Mouse (Mus musculus) WW6 (cell line): ENCODE results near the gene Ipmk.

ENCODE experiments used
- DNase-seq: peaks from one replicate; pipeline ENCODE4 v3.0.0-alpha.2; 2013; ENCODE audit warnings: low read depth, low spot score

Gene Ipmk

DNA sequence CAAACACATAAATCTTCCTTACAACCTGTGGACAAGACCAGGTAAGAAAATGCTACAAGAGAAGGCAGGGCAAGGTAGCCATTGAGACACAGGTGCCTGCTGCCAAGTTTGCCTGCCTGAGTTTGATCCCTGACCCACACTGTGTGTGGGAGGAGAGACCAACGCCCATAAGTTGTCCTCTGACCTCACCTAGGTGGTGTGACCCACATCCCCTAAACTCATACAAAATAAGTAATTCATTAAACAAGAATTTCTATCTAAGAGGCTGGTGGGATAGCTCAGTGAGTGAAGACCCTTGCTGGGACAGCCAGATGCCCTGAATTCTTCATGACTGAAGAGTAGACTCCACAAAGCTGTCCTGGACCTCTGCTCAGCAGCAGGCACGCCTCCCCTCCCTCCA, 7.4 kb upstream of the Ipmk start:
- DNase-seq, result no peak

DNA sequence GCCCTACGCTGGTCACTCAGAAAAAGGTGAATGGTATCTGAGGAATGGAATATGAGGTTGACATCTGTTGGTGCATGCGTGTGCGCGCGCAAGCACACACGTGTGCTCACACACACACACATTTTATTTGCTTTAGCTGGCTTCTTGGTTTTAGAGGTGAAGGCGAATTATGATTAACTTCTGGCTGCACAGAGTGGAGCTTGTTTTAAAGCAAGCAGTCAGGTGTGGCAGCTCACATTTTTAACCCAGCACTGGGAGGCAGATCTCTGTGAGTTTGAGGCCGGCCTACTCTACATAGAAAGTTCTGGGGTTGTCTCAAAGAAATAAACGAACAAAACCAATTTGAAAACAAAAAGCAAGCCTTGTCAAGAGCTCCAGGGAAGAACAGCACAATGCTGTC, 6.3 kb upstream of the Ipmk start:
- no peak for DNase-seq

DNA sequence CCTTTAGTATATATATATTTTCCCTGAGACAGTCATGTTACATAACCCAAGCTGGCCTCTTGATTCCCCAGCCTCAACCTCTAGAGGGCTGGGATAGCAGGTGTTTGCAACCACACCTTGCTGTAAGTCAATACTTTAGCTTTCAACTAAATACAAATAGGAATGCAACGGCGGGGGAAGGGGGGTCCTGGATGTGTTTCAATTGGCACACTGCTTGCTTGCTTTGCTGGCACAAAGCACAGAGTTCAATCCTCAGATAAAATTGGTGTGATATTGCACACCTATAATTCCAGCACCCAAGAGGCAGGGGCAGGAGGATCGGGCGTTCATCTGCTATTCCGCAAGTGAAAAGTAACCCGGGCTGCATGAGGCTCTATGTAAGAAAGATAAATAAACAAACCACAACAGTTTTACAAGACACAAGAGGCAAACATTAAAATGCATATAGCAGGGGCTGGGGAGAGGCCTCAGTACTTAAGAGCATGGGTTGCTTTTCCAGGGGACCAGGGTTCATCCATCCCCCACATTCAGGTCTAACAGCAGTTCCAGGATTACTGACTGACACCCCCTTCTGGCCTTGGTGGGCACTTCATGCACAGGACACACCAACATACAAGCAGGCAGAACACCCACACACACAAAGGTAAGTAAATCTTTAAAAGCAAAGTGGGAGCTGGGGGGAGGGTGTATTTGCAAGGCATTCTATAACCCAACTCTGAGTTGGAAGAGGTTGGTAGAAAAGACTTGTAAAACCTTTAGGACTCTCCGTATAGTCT, 5.3 kb upstream of the Ipmk start:
- DNase-seq, result no peak

DNA sequence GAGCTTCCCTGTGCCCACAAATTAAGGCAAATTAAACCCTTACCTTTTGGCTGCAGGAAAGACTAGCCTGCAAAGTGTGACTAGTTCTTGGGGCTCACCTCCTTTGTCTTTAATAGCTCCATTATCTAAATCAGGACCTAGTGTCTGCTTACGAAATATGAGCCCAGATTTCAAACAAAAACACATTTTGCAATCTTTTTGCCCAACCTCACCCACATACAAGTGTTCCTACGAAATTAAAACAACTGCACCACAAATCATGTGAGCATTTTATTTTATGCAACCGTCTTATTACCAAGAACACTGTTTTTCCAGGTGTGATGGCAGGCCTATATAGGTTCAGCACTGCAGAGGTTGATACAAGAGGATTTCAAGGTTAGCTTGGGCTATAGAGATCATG, 4.4 kb upstream of the Ipmk start:
- DNase-seq, result no peak

DNA sequence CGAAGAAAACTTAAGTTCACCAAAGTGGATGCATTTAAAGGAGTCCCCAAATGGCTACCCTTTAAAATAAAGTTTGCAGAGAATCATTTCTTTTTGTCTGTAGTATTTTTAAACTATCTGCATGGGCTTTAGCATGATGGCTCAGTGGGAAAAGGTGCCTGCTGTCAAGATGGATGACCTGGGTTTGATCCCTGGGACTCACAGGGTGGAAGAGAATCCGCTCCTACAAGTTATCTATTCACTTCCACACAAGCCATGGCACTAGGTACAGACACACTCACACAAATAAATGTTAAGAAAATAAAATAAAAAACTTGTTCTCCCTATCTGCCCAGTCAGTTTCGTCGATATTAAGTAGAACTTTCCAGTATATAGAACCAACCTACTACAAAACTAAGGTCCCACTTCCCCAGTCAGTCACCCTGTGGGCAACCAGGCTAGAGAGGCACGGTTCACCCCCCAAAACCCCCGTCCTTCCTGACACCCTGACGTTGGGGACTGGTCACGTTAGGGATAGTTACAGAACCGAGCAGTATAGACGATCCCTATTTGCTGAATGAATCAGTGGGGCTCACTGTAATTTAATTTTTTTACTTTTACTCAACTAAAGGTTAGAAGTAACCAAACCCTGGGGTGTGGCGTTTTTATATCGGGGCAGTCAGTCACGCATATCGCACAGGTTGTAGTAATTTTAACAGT, 3.8 kb upstream of the Ipmk start:
- no peak for DNase-seq

DNA sequence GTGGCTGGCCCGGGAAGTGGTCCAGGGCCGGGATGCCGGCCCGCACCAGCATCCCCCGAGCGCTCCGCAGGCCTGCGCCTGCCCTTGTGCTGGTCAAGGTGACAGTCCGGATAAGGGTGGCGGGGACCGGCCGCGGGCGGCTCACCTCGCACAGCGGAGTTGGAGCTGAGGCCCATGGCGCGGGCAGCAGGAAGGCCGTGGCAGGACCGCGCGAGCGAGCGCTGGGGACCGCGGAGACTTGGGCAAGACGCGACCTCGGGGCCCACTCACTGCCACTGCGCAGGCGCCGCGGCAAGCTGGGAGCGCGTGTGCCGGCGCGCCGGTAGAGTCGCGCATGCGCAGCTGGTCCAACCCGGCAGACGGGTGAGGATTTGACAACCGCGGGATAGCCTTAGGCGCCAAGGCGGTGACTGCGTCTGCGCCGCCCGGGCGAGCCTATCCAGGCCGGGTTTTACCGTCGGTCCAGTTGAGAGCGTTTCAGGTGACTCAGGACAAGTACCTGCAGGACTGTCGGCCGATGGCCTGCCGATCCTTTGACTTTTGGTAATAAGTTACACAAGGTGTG, 2.9 kb upstream of the Ipmk start, which contains the start of gene Cisd1:
Cisd1 (minus strand) TSS at position 376 of the 565 bp plus-strand sequence.
- peak; percentile 89 for DNase-seq

DNA sequence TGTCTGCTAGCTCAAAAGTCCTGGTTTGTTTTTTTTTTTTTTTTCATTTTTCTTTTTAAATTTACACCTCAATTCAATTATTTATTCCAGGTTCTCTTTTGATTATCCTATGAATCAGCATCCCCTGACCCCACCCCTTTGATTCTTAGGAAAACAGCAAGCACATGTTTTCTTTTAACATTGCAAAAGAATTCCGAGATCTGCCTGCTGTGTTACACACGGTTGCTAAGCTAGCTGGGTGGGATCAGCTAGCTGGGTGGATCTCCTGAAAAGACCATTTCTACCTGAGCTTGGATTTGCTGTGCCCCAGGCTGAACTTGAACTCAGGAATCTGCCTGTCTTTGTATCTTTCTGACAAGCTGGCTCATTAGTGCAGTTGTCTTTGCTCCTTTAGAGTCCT, 1.5 kb upstream of the Ipmk start:
- DNase-seq, result no peak

DNA sequence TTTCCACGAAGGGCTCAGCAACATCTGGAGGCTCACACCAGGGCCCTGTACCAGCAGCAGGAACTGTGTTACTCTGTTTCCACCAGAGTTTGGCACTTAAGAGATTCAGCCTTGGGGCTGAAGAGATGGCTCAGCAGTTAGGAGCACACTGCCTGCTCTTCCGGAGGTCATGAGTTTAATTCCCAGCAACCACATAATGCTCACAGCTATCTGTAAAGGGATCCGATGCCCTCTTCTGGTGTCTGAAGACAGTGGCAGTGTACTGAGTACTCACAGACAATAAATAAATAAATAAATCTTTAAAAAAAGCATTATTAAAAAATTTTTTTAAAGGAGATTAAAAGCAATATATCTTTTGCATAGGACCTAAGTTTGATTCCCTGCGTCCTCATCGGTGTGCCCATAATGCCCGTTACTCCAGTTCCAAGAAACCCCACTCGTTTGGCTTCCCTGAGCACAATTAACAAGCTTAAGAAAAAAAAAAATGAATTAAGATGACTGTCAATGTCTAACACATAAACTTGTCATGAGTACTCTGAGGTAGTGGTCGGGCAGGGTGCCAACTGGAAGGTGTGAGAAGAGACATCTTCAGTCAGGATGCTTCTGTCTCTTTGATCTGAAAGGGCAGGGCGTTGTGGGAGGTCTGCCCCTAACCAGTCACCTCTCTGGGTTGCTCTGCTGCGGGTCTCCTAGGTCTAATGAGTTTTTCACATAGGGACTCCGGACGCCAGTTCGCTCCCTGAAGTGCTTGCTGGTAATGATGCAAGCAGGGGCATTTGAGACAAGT, 648 bp upstream of the Ipmk start:
- DNase-seq, result no peak

DNA sequence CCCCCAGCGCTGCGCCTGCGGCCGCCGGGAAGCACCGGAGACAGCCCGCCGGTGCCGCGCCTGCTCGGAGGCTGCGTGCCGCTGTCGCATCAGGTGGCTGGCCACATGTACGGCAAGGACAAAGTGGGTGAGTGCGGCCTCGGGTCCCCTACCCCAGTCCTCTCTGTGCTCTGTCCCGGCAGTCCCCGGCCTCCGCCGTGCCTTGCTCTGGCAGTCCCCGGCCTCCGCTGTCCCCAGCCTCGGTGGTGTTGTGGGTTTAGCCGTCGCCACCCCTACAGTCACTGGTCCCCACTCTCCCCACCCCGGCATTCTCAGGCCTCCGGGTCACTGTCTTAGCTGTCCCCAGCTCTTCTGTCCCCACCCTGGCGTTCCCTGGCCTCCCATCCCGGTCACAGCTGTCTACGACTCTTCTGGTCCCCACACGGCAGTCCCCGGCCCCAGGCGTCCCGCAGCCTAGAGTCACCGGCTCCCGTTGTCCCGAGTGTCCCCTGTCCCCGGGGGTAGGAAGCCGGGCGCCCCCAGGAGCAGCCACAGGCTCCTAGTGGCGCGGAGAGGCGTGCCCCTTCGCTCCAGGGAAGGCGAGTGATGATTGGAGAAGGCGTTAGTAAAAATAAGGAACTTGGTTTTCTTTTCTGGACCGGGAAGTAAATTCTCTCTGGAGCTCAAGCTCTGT, 537 bp downstream of the Ipmk start:
- DNase-seq, result no peak

DNA sequence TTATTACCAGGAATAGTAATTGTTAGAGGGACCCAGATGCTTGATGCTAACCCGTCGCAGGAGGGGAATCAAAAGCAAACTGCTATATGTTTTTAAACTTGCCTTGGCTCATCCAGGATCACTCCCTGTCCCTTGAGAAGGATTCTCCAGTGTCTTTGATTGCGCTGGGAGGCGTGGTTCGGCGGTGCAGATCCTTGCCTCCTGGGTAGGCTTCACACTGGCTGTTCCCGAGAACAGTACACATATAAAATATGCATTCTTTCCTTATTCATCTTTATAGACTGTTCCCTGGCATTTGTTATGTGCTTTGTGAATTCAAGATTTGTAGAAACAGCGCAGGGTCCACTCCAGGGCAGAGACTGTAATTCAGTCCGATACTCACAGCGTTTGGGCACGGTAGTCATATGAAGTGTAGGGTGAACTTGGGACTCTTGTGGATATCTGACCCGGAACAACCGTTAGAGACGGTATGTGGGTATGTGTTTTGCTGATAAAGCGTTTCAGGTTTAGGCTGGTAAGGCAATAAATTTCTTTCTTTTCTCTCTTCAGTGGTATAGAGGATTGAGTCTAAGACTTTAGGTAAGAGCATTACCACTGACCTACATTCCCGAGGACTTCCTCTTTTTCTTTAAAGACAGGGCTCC, 1.2 kb downstream of the Ipmk start:
- DNase-seq, result no peak

DNA sequence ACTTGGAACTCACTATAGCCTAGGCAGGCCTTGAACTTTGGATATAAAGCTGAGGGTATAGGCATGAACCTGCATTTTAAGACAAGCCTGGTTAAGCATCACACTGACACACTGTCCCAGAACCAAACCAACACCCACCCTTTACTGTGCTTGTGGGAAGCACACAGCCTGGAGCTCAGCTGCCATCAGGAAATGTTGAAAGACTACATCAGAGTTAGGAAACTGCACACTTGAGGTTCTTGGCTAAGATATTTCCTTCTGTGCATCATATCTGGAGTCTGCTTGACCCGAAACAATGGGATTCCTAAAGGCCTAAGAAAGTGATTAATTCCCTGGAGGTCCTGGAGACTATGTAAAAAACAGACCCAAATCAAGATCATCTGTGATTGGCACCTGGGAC, 1.7 kb downstream of the Ipmk start:
- no peak for DNase-seq

DNA sequence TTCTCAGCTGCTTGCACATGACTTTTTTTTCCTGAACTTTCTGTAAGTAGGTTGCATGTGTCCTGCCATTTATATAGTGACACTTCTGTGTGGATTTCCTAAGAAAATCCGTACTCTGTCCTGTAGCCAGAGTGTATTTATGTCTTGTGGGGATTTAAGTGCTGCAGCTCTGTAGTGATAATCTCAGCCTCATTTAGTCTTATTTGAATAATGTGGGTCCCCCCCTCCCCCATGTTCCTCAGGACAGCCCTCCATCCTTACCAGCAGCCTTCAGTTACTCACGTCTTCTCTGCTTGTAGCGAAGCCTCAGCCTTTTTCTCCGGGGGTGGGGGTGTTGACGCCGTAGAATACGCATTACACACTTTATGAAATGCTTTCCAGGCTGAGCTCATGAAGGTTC, 3.7 kb downstream of the Ipmk start:
- no peak for DNase-seq

DNA sequence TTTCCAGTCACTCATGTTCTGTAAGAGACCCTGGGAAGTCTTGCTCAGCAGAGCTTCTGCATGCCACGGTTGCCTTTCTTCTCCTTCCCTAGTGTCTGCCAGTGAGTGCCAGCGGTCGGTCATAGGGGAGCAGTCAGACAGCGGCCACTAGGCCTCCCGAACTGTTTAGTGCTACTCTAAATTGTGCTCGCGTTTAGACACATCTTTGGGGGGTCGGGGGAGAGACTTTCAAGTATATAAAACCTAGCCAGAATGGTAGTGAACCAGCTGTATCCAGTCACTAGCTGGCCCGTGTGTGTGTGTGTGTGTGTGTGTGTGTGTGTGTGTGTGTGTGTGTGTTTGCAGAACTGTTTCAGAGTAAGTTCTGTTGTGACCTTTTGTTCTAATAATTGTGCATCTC, 6.3 kb downstream of the Ipmk start:
- no peak for DNase-seq

DNA sequence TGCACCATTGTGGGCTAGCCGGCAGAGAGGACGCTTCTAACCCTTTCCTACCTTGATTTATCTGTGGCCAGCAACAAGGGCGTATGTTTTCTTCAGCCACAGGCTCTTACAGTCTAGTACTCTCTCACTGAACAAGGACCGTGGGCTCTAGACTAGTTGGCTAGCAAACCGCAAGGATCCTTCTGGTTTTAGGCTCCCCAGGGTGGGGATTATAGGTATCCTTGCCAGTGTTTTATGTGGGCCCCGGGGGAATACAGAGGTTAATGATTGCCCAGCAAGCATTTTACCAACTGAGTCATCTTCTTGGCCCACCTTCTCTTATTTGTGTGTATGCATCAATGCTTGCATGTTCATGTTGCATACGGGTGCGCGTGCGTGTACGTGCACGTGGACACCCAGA, 7.4 kb downstream of the Ipmk start:
- no peak for DNase-seq

DNA sequence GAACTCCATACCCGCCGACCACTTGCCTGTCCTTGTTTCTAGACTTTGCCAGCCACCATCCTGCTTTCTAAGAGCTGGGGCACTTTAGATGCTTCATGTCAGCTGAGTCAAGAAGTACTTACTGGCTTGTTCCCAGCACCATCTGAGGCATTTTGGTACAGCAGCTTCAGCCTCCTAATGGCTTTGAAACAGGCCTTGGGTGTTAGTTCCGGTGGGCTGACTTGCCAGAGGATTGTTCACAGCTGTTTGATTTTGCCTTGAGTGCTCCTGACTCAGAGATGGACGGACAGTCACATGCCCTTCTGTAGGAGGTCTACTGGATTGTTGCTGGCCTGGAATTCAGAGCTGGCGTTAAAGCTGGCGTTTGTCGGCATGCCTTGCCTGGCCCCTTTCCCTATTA, 13.5 kb downstream of the Ipmk start:
- DNase-seq, result no peak

DNA sequence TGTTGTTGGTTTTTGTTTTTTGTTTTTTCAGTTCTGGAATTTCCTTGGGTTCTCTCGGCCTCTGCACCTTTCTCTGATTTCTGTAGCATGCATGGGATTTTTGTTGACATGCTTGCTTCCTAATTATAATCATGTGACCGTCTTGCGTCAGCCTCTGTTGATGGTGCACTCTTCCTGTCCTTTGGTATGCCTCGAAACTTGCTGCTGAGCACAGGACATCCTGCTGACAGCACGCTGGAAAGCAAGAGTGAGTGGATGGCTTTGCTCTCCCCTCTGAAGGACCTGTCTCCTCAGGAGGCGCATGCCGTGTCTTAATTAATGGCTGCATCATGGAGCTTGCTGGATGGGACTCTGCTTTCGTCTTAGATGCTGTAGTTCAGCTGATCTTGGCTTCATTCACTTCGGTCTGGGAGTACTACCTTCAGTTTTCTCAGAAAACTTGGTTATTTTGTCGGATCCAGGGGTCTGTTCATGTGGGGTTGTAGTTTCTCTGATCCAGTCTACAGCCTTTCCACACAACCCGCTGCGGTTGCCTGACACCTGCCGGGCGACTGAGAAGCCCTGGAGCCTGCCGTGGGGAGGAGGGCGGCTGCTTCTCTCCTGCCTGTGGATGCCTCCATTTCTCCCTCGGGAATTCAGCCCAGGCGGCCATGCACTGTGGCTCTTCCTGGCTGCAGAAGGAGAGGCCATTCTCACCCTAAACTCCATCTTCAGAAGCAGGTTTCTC, 14.4 kb downstream of the Ipmk start:
- DNase-seq, result no peak

DNA sequence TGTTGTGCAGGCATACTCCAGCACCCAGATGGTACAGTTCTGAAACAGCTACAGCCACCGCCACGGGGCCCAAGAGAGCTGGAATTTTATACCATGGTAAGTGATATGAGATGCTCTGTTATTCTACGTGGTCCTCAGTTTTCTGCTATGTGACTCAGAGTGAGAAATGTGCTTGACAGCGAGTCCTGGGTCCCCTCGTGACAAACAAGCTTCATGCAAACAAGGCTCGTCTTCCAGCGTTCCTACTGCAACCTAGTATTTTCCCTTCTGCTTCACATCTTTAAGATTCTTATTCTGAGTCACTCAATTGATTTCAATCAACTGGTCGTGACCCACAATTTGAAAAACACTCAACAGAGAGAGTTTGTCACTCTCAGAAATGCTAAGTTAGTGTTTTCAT, 15.9 kb downstream of the Ipmk start:
- no peak for DNase-seq

DNA sequence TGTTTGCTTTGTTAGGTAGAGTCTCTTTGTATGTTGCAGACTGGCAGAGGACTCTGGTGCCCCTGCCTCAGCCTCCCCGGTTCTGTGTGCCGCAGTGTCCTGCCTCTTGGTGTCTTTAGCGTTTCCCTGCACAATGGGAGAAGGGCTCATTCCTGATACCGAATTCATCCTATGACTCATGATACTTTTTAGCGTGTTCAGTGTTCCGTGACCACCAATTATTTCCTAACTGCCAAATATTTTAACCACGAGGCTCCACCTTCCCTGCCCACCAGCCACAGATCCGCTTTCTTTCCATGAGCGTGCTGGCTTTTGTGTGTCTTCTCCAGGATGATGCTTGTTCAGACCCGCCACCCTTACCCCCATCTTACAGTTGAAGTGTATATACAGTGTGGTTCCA, 16.3 kb downstream of the Ipmk start:
- DNase-seq, result no peak

DNA sequence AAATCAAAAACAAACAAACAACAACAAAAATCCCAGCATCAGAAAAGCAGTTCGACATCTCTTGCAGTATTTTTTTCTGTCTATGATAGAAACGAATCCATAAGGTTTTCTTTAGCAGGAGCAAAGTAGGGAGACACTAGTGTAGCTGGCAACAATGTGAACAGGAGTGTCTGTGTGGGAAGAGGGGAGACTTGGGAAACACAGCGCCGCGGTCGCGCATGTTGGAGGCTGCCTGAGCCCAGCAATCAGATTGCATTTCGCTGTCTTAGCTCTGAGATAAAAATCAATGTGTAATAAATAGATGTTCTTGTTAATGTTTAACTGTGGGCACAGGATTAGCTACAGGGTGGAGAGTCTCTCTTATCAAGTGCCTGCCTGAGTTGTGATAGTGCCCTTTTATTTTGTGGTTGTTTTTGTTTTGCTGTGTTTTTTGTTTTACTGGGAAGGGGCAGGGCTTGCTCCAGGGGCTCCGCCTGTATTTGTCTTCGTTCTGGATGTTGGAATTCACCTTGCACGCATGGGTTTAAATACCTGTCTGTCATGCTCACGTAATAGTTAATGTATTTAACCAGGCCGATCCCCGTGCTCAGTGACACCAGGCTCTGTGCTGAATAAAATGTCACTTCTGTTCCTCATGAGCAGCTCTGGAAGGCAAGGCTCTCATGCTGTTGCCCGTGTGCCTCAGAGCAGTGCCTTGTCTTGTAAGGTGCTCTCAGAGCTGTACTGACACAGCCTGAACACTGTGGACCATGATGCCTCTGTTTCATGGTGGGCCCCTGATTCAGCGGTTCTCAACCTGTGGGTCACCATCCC, 20.8 kb downstream of the Ipmk start:
- DNase-seq, result no peak

DNA sequence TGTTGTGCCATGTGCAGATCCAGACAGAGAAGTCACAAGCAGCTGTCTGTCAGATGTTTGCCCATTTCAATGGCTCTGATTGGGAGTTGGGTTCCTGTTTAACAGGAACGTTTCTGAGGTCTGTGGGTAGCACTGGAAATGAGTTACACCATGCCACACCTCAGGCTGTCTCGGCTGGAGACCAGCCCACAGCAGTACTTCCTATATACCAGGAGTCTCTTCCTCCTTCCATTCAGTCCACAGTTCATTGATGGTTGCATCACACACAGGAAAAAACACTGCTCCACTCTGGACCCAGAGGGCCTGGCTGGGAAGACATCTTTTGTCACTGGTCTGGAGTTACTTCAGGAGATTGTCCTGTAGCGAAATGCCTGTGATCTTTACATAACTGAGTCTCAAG, 21.9 kb downstream of the Ipmk start:
- DNase-seq, result no peak
